Mouse (Mus musculus) testis, adult 2 months (tissue): ENCODE results near the gene Supt6. TPM values are rescaled to one million over a fixed set of nuclear protein-coding genes. Genes with fewer than 3 reads are reported as not detected.

Experiments used
- H3K27ac ChIP-seq: fragments of 200-500 bp; 2 replicates; pipeline ENCODE4 v1.5.1; 2012; ENCODE audit warnings: low read depth, low read length; ENCODE audit not compliant: control insufficient read depth, insufficient read depth
- H3K27me3 ChIP-seq: fragments of 200-500 bp; 2 replicates; pipeline ENCODE4 v1.6.1; 2012; ENCODE audit warnings: mild to moderate bottlenecking, low read length, moderate library complexity; ENCODE audit not compliant: control insufficient read depth, insufficient read depth
- H3K36me3 ChIP-seq: fragments of 200-500 bp; 2 replicates; pipeline ENCODE4 v1.6.1; 2012; ENCODE audit warnings: mild to moderate bottlenecking, low read length; ENCODE audit not compliant: control insufficient read depth, insufficient read depth
- H3K4me1 ChIP-seq: fragments of 200-500 bp; 2 replicates; pipeline ENCODE4 v1.6.1; 2012; ENCODE audit warnings: low read length; ENCODE audit not compliant: control insufficient read depth, insufficient read depth
- H3K4me3 ChIP-seq: fragments of 200-500 bp; 2 replicates; pipeline ENCODE4 v1.5.1; 2012; ENCODE audit warnings: low read depth, mild to moderate bottlenecking, low read length, moderate library complexity, mixed read lengths; ENCODE audit not compliant: control insufficient read depth
- CTCF ChIP-seq: fragments of 200-500 bp; IDR thresholded peaks from 2 replicates; pipeline ENCODE4 v1.5.1; 2012; ENCODE audit warnings: low read depth, mild to moderate bottlenecking, inconsistent platforms, low read length, moderate library complexity; ENCODE audit not compliant: control insufficient read depth, insufficient read depth, insufficient replicate concordance
- POLR2A ChIP-seq: fragments of 200-500 bp; IDR thresholded peaks from 2 replicates; pipeline ENCODE4 v1.6.1; 2012; ENCODE audit warnings: low read depth, mild to moderate bottlenecking, inconsistent platforms, low read length, moderate library complexity; ENCODE audit not compliant: control insufficient read depth
- polyA plus RNA-seq: library from polyadenylated mRNA; depleted of rRNA; stranded (reverse); fragments of >200 nt; gene quantifications from 2 replicates; pipeline ENCODE4 v1.2.3, GENCODE M21; 2012; rRNA removed

The Supt6 gene
- polyA plus RNA-seq, 1 experiment: 22.2 TPM

DNA sequence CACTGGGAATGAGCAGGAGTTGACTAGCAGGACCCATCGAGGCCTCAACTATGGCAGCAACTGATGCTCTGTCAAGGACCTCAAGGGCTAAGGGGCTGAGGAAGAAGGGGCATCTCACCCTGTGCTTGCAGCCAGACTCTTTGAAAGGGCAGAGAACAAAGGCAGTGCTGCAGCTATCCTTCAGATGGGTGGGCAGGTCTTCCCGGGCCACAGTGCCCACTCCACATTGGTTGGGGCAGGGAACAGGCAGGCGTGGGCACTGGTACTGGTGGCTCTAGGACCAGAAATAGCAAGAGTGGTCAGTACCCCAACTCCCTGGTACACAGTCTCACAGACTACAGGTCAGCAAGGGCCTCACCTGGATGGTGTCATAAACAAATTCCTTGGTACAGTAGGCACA lies 85.1 kb downstream of the Supt6 start:
- Histone ChIP-seq H3K4me1 (peaks cover 16% of the 10 kb centered on the region), H3K27me3 (no peaks in the 10 kb centered on the region), H3K36me3 (no peaks in the 10 kb centered on the region), H3K4me3 (no peak overlapping the region), H3K27ac (no peak overlapping the region)
- TF ChIP-seq CTCF: no peak
- TF ChIP-seq POLR2A: no peak

DNA sequence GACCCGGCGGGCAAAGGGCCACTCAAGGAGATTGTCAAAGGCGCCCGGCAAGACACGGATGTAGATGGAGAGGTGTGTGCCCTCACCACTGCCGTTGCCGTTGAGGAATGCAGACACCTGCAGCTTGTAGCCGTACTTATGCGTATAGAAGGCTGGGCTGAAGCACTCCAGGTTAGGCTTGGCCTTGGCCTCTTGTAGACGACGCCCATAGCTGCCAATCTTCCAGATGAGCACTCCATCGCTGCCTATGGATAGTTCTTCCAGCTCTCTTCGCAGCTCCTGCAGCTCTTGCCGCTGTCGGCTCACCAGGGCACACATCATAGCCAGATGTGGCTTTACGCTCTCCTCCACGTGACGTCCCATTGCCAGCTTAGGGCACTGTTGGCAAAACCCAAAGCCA lies 85.6 kb downstream of the Supt6 start:
- TF ChIP-seq CTCF: no peak
- no peak for TF ChIP-seq POLR2A
- H3K4me3 ChIP-seq: no peak overlapping the region
- H3K36me3 ChIP-seq: no peaks in the 10 kb centered on the region
- H3K27ac ChIP-seq: no peak overlapping the region
- H3K27me3 ChIP-seq: no peaks in the 10 kb centered on the region
- peaks cover 14% of the 10 kb centered on the region for H3K4me1 ChIP-seq

DNA sequence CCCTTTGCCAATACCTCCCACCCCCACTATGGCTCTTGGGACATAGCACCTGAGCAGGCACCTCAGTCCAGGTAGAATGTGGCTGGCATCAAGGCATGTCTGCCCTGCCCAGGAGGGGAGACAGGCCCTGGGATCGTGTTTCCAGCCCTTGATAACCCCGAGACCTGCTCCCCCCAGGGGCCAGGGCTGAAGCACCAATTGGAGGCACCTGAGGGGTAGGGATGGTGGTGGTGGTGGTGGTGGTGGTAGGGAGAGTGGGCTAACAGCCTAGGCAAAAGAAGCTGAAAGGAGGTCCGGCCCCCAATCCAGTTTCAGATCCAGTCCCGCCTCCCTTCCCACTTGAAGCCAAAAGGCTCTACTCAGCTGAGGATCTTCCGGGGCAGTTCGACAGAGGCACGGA lies 86.2 kb downstream of the Supt6 start:
- Histone ChIP-seq H3K4me1 (peaks cover 8% of the 10 kb centered on the region), H3K27me3 (no peaks in the 10 kb centered on the region), H3K27ac (no peak overlapping the region), H3K4me3 (no peak overlapping the region), H3K36me3 (no peaks in the 10 kb centered on the region)
- TF ChIP-seq CTCF: no peak
- TF ChIP-seq POLR2A: no peak

DNA sequence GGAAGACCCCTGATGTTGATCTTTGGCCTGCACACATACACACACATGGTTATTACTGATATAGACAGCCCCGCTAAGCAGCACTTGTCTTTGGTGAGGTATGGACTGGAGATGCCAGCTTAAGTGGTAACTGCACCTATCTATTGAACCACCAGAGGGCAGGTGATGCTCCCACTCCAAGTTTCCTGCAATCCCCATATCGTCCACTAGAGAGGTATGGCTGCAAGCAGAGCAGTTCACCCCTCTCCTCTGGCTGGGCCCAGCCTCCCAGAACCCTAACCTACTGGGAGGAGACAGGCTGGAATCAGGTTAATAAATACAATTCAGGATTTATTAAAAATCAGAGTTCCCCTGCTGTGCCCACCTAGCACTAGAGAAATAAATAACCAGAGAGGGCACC lies 86.7 kb downstream of the Supt6 start:
- Histone ChIP-seq H3K4me3 (no peak overlapping the region), H3K27me3 (no peaks in the 10 kb centered on the region), H3K4me1 (peaks cover 3% of the 10 kb centered on the region; the same call in 1 of the 2 replicates), H3K36me3 (no peaks in the 10 kb centered on the region), H3K27ac (no peak overlapping the region)
- TF ChIP-seq POLR2A (no peak), CTCF (peak; percentile 75; the same call in 1 of the 2 replicates)

Other genes with a start within 250 kb of the Supt6 start
- 4.9 and 5.1 TPM in 2 replicates for gene Dhrs13, start 213.7 kb downstream of the Supt6 start, polyA plus RNA-seq
- 35.3 and 36.6 TPM in 2 replicates for gene Flot2, start 208.1 kb downstream of the Supt6 start, polyA plus RNA-seq
- 17.4 and 18.2 TPM in 2 replicates for gene Eral1, start 165.6 kb downstream of the Supt6 start, polyA plus RNA-seq
- gene Fam222b, start 151.3 kb downstream of the Supt6 start, polyA plus RNA-seq: 11.5 and 11.7 TPM in 2 replicates
- gene Traf4, start 80.4 kb downstream of the Supt6 start, polyA plus RNA-seq: 9.5 and 12.5 TPM in 2 replicates
- 22.2 and 22.3 TPM in 2 replicates for gene Nek8, start 69.3 kb downstream of the Supt6 start, polyA plus RNA-seq
- 65.1 and 73.7 TPM in 2 replicates for gene Tlcd1, start 69.3 kb downstream of the Supt6 start, polyA plus RNA-seq
- 125 and 137 TPM in 2 replicates for gene Rpl23a, start 62.4 kb downstream of the Supt6 start, polyA plus RNA-seq
- 10.4 and 13.2 TPM in 2 replicates for gene Rab34, start 57.6 kb downstream of the Supt6 start, polyA plus RNA-seq
- gene Proca1, start 52.6 kb downstream of the Supt6 start, polyA plus RNA-seq: 175 and 191 TPM in 2 replicates
- 34.2 and 35.3 TPM in 2 replicates for gene Sdf2, start 241 bp downstream of the Supt6 start, polyA plus RNA-seq
- 125 and 133 TPM in 2 replicates for gene 2610507B11Rik, start 15.8 kb upstream of the Supt6 start, polyA plus RNA-seq
- 0.22 and 0.28 TPM in 2 replicates for gene BC030499, start 44.9 kb upstream of the Supt6 start, polyA plus RNA-seq
- gene Spag5, start 55.5 kb upstream of the Supt6 start, polyA plus RNA-seq: 54.3 and 56.0 TPM in 2 replicates
- gene Aldoc, start 77.0 kb upstream of the Supt6 start, polyA plus RNA-seq: 5.8 and 7.4 TPM in 2 replicates
- gene Pigs, start 82.4 kb upstream of the Supt6 start, polyA plus RNA-seq: 57.4 and 69.7 TPM in 2 replicates
- gene Unc119, start 97.5 kb upstream of the Supt6 start, polyA plus RNA-seq: 47.2 and 66.7 TPM in 2 replicates
- gene Foxn1, start 140.6 kb upstream of the Supt6 start, polyA plus RNA-seq: not detected in 2 replicates
- 2.8 and 3.1 TPM in 2 replicates for gene Slc13a2, start 176.2 kb upstream of the Supt6 start, polyA plus RNA-seq
- 7.7 and 7.8 TPM in 2 replicates for gene Slc46a1, start 219.7 kb upstream of the Supt6 start, polyA plus RNA-seq